Mouse (Mus musculus): ENCODE measurements around the gene Cadps2.

- no peak for TF ChIP-seq GABPA (IDR thresholded peaks at IDR 0.05; ENCODE audit: insufficient replicate concordance, low read depth, low read length)
- TF ChIP-seq CTCF (conservative IDR thresholded peaks at IDR 0.05 in 1 of 2, IDR thresholded peaks at IDR 0.05 in 1 of 2; ENCODE audit: low read depth in 2 of 2, low read length in 2 of 2), result no peak
- TF ChIP-seq TBP (conservative IDR thresholded peaks at IDR 0.05; ENCODE audit: low read depth, low read length), result no peak
Measured at GRCm38 (mm10) chr6:23732750-23733149, 106.5 kb downstream of the Cadps2 start.

All from CH12.LX (cell line).